Mouse (Mus musculus) bone marrow macrophage, adult 2 months (primary cell): ENCODE results near the gene Piwil4.

ENCODE experiments used
- CTCF ChIP-seq: IDR thresholded peaks from 2 replicates; pipeline ENCODE4 v1.5.1; 2012; ENCODE audit warnings: low read depth, mild to moderate bottlenecking, low read length, moderate library complexity
- POLR2A ChIP-seq: IDR thresholded peaks from 2 replicates; pipeline ENCODE4 v1.6.1; 2012; ENCODE audit warnings: mild to moderate bottlenecking, low read depth, low read length, borderline replicate concordance

DNA sequence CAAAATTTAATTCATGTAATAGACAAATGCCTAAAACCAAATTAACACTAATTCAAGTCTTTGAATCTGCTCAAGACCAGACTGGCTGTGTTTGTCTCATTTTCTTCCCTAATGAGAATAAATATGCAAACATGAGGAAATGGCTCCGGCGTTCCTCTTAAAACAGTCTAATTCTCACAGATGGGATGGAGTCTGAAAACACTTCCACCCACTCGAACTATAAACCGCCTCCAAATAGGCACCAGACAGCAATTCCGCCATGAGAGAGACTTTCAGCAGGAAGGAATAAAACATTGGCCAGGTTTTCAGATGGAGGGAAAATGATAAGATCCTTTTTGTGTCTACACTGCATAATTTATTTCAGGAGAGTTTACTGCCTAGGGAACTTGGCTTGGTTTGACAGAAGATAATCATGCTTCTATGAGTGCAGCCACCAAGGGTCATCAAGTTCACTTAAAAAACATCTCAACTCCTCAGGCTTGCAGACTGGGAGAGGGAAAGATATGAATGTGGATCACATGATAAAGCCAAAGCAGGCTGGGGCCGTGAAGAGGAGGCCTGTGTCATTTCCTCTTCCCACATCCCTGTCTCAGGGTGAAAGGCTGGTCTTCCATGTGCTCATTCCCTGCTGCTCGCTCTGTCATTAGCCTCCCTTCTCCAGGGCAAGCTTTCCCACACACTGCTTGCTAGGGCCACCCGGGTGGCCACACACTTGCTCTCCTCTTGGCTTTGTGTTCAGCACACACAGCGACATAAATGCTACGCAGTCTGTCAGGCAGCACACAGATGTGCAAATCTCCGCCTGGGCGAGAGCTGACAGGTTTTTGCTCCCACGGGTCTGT lies 35.0 kb downstream of the Piwil4 start:
- TF ChIP-seq CTCF (no peak), POLR2A (no peak)
